Mouse (Mus musculus) thymus, postnatal 14 days (tissue): ENCODE results near the gene Ddx60.
"Not testable (repeated sequence)": the region's sequence is repeated elsewhere in the genome, so short reads cannot be mapped to it uniquely, and the experiment has no call there.

Experiments used
- DNase-seq: peaks from one replicate; pipeline ENCODE4 v3.0.0; 2021

The Ddx60 gene

GRCm38 (mm10) chr8:61927777-61928494 is at the start of gene Ddx60:
Gene Ddx60, plus strand, starts transcription at chr8:61928087.
- peak; percentile 34 for DNase-seq

DNA sequence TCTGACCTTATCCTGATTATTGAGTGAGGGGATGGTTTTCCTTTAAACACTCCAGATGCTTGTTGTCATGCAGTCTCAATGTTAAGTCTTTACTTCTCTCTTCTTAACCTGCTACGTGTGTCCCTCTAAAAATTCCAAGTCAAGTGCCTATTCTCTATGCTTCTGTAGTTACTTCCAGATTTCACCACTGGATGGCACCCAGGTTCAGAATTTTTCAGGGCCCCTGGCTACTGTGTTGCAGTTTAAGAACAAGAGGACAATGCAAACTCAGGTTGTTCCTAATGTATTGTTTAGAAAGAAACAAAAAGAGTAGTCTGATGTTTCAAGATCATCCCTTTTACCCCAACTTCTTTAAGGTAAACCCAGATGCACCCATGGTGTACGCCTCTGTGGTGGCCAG is 33.8 kb upstream of the Ddx60 start:
- DNase-seq: peak; percentile 8

- DNase-seq: no peak
Measured at GRCm38 (mm10) chr8:61896742-61897141, 31.1 kb upstream of the Ddx60 start.

DNA sequence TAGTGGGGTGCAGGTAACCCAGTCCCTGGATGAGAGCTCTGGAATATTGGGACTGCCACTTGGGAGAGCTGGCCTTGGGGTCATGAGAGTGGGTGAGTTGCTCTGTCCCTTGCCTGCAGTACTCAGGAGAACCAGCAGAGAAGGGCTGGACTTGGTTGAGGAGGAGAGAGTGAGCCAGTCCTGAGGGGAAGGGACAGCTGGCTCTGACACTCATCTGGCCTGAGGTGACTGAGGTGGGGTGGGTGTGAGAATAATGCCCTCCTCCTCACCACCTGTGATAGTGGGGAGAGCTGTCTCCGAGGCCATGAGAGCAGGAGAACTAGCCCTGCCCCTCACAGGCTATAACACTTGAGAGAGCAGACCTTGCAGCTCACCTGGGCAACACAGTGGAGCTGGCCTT is 30.5 kb upstream of the Ddx60 start:
- no peak for DNase-seq

DNA sequence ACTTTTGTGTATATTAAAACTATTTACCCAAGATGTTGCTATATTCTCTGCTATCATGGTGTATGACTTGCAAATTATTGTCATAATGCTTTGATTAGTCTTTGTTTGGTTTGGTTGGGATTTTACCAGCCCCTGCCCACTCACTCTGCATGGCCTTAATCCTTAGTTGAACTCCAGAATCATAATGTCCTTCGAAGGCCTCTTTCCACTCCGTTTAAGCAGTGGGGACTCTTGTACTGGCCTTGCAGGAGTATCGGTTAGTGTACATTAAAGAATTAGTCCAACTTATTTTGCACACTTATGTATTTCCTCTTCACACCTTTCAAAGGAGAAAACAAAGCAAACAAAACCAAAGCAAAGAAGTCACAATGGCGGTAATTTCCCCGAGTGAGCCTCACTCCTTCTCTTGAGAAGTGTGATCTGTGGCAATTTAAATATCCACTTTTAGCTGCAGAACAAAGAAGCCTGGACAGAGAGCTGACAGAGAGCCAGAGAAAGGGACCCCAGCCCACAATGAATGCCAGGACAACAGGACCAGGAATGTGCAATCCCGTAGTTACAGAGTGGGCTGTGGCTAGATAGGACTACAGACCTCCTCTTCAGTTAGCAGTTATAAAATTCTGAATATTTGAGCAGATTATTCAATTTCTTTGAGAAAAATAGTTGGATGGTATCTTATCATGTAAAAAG is 26.7 kb upstream of the Ddx60 start:
- DNase-seq: no peak

DNA sequence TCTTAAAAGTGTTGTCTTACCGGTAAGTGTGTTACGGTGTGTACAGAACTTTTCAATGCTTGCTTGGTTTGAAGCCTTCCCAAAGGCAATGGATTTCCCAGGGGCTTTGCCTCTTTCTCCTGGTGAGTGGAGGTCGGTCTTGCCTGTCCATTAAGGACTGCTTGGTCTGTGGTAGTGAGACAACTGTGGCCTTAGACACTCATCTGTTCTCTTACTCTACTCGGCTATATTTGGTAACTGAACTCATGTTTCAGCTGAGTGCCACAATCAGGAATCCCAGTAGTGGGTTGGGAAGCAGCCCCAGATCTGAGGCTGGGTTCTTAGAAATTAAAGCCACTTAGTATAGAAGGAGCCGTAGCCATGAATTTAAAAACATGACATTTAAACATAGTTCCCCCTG is 25.4 kb upstream of the Ddx60 start, which contains the start of gene Palld:
TSS of gene Palld (minus strand) at position 170 of the 400 bp plus-strand sequence.
- no peak for DNase-seq

GRCm38 (mm10) chr8:61908303-61909215 is 19.3 kb upstream of the Ddx60 start:
- no peak for DNase-seq

- no peak for DNase-seq
Measured at GRCm38 (mm10) chr8:61909313-61909712, 18.6 kb upstream of the Ddx60 start.

- no peak for DNase-seq
Measured at GRCm38 (mm10) chr8:61912817-61913216, 15.1 kb upstream of the Ddx60 start.

DNA sequence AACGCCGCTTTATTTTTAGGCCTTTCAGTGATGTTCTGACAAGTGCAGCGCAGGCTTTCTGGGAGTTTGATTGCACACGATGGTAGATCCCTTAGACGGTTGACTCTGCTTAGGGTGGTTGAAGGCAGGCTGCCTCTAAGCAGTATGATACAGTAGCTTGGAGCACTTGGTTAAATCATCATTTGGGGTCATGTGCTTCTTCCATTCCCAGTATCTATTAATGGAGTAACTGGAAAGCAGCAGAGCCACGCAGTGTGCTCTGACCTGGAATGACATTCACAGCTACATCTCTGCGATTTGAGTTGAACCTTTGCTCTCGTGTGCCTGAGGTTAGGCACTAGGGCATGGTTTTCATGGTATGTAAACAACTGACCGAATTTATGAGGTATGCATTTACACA is 13.9 kb upstream of the Ddx60 start:
- DNase-seq: no peak

DNA sequence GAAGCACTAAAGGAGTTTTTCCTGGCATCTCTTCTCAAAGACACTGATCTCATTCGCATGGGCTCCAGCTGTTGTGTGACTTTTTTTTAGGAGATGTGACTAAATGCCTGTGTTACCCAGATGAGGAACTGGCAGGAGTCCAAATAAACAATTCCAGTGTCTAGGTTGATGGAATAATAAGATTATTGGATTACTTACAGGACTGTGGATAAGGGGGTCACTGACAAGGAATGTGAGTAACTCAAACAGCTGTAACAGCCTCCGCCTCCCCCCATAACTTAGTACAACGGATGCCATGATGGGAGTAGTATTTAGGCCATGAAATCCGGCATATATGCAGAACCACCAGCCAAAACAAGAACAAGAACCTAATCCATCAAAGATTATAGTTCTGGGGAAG is 10.6 kb upstream of the Ddx60 start:
- DNase-seq: no peak

- DNase-seq: no peak
Measured at GRCm38 (mm10) chr8:61919145-61919788, 8.6 kb upstream of the Ddx60 start.

DNA sequence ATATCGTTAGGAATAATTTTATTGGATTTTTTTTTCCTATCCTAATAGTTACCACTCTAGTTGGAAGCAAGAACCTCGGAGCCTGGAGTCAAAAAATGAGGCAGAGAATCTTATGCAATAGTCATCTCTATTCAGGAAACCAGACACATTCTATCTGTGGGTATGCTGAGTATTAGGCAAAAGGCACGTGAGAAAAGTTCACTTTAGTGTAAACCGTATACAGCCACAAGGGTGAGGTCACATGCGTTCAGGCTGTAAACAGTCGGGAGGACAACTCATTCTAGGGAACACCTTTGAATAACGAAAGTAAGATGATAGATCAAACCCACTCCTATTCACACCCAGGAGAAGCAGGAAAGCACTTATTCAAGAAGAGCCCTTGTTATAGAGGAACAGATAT is 7.5 kb upstream of the Ddx60 start:
- DNase-seq: no peak

GRCm38 (mm10) chr8:61921454-61922054 is 6.3 kb upstream of the Ddx60 start:
- no peak for DNase-seq

GRCm38 (mm10) chr8:61924518-61924917 is 3.4 kb upstream of the Ddx60 start:
- DNase-seq: no peak

DNA sequence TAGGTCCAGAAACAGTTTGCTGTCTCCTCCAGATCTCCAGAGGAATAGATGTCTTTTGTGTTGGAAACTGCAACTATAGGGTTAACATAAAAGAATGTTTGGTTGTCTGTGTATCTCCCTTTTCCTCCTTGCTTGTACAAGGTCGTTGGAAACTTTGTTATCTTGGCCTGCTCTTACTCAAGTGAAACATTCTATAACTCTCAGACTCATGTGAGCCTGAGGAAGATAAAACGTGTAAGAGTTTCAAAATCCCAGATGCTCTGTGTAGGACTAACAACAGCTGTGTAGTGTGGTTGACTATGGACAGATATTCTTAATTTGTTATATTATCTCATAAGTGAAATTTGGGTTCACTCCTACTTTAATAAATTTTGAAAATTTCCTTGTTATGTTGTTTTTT is 5.4 kb downstream of the Ddx60 start:
- no peak for DNase-seq

- no peak for DNase-seq
Measured at GRCm38 (mm10) chr8:61937576-61937975, 9.7 kb downstream of the Ddx60 start.

DNA sequence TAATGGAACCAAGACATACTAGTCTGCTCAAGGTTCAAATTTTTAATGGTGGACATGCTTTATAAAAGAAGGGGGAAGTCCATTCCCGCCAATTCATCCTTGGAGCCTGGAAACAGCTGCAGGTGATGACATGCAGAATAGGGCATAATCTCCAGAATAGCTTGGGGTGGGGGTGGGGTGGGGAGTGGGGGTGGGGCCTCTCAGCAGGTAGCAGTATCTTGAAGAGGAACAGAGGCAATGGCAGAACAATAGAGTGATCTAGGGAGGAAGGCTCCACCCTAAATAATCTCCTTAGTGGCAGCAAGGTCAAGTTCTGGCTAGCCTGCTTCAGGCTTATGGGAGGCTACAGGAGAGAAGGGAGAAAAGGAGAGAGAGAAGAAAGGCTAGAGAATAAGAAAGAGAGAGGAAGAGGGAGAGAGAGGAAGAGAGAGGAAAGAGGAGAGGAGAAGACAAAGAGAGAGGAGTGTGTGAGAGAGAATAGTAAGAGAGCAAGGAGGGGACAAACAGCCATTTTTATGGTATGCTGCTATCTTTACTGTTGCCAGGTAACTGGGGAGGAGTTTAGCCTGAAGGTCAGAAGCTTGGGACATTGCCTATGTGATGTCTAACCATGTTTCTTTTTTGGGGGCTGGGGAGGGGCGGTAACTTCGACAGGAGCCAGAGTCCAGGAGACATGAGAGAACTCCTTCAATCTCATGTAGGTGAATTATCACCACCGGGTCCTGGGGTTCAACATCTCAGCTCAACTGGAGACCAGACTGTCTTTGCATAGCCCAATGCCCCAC is 36.9 kb downstream of the Ddx60 start:
- DNase-seq: not testable (repeated sequence)

GRCm38 (mm10) chr8:61969581-61969980 is 41.7 kb downstream of the Ddx60 start:
- DNase-seq: no peak

- DNase-seq: no peak
Measured at GRCm38 (mm10) chr8:61984941-61985340, 57.1 kb downstream of the Ddx60 start.

DNA sequence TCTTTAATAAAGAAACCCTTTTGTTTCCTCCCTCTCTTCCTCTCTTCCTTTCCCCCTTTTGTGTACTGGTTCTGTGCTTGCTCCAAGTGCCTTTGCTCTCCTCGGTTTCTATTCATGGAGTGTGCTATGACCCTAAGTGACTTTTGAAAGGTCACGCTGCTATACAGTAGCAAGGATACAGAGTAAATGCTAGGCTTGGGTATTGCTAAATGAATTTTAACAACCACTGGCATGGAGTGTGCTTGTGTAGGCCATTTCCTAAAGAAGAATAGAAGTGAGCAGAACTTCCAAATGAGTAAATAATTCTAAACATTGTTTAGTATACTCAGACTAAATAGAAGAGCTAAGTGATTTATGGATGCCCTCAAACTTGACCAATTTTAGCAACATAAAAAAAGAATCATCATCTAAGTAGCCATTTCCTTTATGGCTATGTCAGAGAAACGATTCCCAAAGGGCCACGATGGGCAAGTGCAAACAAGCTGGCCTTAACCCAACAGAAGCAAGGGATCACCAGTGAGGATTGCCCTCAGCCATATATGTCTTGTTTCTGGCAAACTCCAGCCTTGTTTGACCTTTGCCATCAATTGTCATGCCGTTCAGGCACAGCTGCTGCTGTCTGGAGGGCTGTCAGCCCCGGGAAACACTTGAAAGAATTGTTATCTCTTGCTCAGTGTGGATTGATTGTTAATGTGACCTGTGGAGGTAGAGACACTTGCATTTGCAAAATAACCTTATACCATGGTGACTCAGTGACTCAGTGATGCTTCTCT is 58.0 kb downstream of the Ddx60 start:
- no peak for DNase-seq
